In genomic region chr10:108724878-108725277, GRCm38 (mm10) we compare ENCODE assay signal across 16 mouse cellular contexts. TPM values are rescaled to one million over a fixed set of nuclear protein-coding genes. Genes with fewer than 3 reads are reported as not detected.
"Had no signal": no experiment of that assay in that cellular context is flagged by ENCODE, and none has a peak within 500 bp of the region (broad histone marks: within the 10 kb centered on the region; RNA-seq: fewer than 3 reads in every experiment).

No protein-coding gene starts in this region.

- H3K4me3 ChIP-seq: limb, embryonic 13.5 days; midbrain, embryonic 13.5 days had no signal

- H3K27ac ChIP-seq: limb, embryonic 13.5 days; liver, embryonic 14.5 days; midbrain, embryonic 13.5 days had no signal

- ATAC-seq: midbrain, embryonic 13.5 days had no signal

- DNase-seq: kidney, adult 9 months; kidney, postnatal 10 days; kidney, postnatal 4 days; lung, adult 18-20 months; lung, postnatal 36 days; right cerebral cortex, postnatal 25 days; thymus, postnatal 4 days had no signal

RNA-seq across cellular contexts. Expression of gene Gm5136, which starts 24.9 kb away (rescaled TPM):
- total RNA-seq: megakaryocyte progenitor cell, adult 5-6 weeks had no signal
- polyA plus RNA-seq: limb, embryonic 13.5 days; liver, adult 2 months; liver, embryonic 14.5 days; lung, embryonic 16.5 days; midbrain, postnatal 0 days; small intestine, adult 2 months; stomach, embryonic 16.5 days had no signal
